Mouse (Mus musculus): ENCODE results near the gene Ablim1.

DNA sequence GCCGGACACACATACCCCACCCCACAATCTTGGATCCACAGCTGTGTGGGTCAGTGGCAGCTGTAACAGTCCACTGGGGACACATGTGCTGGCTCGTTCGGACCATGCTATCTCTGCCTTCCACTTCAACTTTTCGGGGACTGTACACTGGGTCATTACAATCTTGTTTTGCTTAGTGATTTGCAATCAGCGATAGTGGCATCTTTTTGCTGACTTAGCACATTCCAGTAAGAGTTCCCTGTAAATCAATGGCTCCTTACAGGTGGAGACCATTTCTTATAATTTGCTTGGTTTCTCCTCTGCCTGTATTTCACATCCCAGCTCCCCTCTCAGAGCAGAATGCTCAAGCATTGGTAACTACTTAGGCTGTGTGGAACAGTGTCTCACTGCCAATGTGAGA lies 140.7 kb downstream of the Ablim1 start:
- no peak for TF ChIP-seq CTCF (IDR thresholded peaks at IDR 0.05; ENCODE audit: low read depth)
- no peak for TF ChIP-seq EP300 (IDR thresholded peaks at IDR 0.05; ENCODE audit: low read depth)
